Mouse (Mus musculus) cerebellum, postnatal 10 days (tissue): ENCODE results near the gene Grb7.
A peak's percentile ranks its signal among the peaks of the same experiment; 100 is the strongest.

Experiments
- DNase-seq, 2 experiments: peaks; one replicate each; pipeline ENCODE4 v3.0.0; 2021; ENCODE audit warnings: mixed read lengths in 2 of 2

Grb7 gene

DNA sequence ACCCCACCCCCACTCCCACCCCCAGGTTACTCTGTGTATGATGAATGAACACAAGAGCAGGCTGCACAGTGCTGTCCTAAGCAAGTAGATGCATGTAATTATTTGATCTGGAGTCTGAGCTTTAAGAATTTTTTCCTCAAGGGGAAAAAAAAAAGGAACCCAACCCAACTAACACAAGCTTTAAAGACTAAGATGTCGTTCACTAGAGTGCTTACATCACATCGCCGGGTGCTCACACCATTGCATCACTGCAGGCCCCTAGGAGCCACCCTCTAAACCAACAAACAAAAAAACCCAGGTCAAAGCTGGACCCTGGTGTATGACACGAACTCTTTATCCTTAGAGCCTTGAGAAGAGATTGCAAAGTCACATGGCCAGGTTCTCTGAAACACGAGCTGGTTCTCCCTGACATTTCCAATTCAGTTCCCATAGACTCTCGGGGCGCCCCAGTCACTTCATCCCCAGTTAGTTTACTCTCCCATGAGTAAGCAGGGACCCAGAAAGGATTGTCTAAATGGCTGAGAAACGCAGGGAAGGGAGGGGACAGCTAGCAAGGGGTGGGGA lies 27.8 kb downstream of the Grb7 start:
- DNase-seq = no peak

DNA sequence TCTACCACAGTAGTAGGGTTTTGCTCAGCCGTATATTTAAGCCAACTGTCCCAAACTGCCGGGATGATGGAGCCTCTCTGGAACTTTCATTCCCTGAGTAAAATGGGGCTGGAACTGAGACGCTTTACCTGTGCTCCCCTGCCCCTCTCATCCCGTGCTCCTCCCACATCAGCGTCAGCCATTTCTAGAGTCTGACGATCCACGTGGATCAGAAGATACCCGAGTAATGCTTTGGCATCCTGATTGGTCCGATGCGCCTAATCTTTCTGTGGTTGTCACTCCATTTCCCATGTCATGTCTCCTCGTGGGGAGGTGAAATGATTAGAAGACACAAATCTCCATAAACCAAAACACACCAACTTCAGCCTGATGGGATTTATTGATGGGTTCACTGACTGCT lies 28.8 kb downstream of the Grb7 start:
- no peak for DNase-seq

DNA sequence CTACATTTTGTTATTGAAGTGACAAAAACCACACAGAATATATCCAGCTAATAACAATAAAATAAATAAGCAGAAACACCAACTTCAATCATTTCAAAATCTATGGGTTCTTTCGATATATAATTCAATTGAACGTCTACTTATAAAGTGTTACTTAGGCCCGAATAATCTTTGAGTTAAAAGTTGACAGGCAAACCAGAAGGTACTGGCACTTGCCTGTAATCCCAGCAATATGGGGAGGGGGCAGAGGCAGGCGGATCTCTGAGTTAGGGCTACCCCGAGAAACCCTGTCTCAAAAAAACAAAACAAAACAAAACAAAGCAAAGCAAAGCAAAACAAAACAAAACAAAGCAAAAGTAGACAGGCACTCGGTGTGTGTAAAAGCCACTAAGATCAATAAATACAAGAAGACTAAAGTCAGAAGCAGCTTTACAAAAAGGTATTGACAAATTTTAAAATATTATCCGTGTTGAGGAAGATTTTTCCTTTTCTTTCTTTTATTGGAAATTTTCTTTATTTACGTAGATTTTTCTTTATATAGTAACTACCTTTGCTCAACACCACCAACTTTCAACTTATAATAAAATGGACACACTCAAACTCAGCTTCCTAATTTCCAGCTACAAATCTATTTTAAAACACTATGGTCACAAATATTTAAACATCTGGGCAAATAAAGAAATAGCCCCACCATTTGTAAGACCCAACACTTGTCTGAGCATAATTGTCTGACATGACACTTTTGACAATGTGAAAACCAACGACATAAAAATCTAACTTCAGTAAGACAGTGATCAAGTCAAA lies 29.6 kb downstream of the Grb7 start:
- DNase-seq = no peak

DNA sequence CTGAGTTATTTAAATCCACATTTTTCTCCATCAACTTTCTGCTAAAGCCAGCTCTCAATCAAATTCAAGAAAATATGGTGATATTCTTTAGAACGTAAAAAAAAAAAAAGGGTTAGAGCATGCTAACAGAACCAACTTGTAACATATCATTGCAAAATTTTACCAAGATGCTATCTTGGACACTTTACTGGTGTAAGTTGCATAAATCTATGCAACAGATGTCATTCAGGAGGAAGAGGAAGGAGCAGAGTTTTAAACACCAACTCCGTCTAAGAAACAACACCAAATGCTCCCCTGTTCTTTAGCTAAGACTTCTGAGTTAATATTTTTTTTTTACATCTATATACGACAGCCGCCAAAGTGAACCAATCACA lies 30.2 kb downstream of the Grb7 start:
- no peak for DNase-seq

DNA sequence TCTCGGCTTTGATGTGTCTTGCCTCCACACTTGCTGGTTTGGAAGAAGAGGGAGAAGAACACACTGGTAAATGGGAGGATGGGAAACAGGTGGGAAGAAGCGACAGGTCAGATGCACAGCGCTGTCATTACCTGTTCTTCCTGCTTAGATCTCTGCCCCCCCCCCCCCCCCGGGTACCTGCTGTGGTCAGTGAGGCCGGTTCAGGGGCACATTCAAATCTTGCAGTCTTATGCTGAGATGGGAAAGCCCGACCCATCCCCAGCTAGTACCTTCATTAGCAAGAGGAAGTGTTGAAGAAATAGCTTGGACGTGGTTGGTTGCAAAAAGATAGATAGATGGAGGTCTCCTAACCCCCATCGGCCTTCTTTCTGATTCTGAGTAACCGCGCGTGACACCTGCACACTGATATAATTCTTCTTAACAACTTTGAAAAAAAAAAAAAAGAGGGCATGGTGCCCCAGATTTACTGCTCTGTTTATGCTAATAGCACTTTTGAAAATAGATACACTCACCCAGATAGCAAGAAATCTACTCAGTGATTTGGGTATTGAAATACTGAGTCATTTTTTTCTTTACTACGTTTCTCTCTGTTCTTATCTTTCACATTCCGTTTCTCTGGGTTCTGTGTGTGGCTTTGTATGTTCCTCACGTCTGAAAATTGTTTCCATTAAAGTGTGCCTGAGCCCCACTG lies 31.0 kb downstream of the Grb7 start:
- no peak for DNase-seq

DNA sequence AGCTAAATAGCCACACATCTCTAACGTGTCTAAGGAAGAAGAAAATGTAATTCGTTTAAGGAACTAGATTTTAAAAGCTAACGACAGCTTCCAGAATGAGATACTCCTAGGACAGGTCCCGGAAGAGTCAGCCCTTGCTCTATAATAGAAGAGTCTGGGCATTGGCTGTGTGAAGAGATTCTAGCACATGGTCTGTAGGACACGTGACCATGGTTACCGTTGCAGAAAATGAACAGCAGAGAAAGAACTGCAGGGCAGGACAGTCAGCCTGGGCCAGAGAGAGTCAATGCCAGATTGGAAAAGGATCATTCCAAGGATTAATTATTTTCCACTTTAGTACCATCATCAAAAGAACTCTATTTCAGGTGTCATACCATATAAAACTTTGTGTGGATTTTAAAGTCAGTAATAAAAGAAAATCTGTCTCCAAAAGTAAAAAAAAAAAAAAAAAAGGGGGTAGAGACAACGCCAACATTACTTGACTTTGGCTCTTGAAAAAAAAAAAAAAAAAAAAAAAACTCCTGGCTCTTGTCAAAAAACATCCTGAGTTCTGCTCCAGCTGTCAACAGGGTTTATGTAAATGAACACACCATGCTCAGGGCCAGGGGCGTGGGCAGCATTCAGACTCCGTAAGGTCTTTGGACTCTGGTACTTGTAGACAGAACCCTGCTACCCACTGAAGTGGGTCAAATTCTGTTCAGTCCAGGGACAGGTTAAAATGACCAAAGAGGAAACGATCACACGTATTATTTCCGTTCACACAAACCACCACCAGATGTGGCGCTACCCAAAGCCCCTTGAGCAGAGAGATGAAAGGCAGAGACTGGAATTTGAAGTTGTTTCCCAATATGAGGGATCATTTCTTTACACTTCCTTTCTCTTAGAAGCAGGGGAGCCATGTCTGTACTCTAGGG lies 33.1 kb downstream of the Grb7 start:
- DNase-seq = peak; percentile 42 to 48

DNA sequence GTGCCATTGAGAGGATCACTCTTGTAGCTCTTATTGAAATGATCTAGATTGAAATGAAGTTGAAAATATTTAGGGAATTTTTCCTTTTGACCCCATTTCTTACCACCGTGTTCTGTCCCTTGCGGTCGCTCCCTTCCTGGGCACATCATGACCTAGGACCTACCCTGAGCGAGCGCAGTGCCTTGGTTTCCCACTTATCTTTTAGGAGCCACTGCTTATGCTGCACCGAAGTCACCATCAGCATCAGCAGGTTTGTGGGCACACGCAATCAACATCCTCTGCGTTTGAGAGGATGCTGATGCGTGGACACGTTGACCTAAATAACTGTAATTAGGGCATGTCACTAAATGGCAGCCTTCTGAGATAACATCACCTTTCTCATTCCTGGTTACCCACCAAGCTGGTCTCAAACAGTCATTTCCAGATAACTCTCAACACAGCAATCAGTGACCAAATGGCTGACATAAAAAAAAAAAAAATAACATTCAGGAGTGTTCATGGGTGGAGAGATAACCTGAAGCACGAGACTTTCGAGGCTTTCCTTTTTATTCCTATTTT lies 33.8 kb downstream of the Grb7 start:
- DNase-seq = no peak

DNA sequence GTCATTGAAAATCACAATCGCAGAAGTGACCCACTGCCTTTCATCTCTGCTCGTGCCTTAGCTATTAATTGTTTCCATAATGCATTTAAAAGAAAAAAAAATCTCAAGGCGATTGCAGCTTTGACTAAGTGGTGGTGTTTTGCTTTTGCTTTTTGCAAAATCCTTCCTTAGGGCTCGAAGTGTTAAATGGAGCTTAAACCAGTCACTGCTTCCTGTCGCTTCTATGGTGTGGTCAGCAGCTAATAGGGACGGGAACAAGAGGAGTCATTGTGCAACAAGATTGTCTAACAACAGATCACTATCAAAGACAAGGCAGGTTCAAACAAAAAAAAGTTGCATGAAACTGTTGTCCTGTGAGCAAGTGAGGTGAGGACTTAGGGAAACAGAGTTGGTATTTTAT lies 35.0 kb downstream of the Grb7 start:
- DNase-seq = no peak

DNA sequence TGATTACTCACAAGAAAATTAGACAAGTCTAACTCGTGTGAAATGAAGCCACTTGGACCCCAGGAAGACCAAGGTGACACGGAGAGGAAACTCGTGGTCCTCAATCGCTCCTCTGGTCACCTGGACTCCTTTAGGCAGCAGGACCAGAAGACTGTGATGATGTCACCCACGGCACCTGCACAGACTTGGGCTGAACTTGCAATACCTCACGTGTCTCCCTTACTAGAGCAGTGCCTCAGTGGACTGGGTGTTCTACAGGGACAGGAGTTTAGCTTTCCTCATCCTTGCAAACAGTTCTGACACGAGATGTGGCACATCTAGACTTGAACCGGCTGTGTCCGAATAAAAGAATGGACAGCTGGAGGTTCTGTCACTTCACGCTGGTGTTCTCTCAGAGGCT lies 35.9 kb downstream of the Grb7 start:
- no peak for DNase-seq

DNA sequence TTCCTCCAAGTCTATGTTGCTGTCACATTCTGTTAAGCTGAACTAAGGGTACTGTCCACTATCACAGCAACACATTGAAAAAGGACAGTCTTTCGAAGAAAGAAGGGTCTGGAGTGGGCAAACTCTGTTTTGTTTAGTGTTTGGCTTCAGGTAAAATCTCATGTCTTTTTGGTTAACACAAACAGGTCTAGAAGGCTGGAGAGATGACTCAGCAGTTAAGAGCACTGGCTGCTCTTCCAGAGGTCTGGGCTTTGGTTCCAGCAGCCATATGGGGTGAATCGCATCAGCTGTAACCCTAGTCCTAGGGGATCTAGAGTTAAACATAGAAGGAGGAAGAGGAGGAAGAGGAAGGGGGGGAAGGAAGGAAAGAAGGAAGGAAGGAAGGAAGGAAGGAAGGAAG lies 39.6 kb downstream of the Grb7 start:
- no peak for DNase-seq

DNA sequence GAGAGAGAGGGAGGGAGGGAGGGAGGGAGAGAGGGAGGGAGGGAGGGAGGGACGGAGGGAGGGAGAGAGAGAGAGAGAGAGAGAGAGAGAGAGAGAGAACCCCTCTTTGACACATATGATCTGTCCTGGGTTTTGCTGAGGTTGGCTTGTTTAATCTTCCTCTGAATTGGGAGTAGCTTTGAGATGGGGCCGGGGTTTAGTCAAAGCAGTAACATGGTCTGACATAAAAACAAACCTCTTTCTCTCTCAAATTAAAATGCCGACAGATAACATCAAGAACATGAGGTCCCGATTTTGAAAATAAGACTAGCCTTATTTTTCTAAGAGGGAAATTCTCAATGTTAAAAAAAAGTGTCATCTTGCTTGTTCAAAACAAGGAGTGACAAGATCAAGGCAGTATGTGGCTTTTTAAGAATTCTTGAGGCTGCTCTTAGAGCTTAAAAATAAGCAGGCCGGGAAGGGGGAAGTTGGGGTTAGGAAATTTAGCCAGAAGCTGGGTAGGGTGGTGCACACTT lies 41.4 kb downstream of the Grb7 start:
- DNase-seq = no peak

DNA sequence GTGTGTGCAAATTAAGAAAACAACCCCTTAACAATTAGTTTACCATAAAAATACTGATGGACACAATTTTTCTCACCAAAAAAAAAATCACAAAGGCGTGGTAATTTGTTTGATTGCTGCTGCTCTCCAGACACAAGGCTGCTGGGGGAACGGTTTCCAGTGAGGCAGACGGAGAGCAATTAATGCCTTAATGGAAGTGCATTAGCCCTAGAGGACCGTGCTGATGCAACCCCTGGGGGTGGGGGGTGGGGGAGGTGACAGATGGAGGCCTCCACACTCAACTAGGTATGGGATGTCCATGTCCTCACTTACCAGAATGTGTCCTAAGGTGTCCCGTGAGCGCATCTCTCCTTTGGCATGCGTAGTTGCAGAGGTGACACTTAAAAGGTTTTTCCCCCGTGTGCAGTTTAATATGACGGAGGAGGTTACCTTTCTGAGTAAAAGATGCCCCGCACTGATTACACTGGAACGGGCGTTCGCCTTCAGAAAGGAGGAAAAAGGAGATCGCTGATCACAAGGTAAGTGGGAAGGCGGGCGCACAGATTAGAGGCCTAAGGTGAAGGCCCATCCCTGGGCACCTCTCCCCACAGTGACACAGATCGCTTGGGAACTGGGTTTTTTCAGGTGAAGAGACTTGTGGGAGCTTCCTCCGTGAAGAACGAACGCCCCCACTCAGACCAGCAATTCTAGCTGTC lies 42.5 kb downstream of the Grb7 start:
- DNase-seq = no peak

DNA sequence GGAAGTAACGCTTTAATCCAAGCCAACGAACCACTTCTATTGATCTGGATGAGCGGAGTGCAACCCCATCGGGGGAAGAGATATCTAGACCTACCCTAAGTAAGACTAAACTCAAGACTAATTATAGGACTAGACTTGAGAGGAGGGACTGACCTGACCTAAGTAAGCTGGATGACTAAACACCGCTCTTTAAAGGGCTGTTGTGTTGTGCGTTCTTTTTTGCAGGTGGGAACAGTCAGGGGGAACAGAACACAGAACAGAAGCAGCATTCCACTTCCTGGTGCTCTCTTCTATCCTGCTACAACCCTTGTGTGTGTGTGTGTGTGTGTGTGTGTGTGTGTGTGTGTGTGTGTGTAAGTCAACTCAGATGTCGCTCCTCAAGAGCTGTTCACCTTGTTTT lies 45.4 kb downstream of the Grb7 start:
- no peak for DNase-seq

DNA sequence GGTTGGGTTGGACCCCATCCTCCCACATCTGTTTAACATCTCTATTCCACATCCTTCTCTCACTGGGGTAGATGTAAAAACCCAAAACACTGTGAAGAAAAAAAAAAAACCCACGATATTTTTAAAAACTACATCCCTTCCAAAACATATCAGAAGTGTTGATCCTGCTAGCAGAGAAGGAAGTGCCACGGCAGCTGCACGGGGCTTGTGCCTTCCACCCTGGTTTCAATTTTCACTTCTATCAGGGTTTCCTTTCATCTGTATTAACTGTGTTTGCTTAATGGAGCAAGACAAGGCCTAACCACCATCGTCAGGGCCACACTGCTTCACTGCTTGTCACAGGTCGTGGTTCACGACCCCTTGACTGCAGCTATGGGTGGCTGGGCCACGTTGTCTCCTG lies 46.8 kb downstream of the Grb7 start:
- no peak for DNase-seq

DNA sequence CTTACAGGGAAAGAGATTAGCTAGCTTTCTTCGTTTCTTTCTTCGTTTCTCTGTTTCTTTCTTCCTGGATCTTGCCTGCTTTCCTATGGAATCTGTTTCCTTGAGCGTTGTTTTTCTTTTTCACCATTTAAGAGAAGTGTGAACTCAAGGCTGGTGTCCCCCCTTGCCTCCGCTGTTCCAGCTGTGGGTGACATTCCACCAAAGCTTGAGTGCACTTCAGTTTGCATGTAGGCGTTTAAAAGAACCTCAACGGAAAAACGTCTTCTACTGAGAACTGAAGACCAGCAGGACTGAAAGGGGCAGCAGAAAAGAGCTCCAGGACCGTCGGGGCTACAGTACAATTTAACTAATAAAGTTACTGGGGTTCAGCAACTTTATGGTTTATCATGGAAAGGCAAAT lies 47.2 kb downstream of the Grb7 start:
- DNase-seq = no peak

DNA sequence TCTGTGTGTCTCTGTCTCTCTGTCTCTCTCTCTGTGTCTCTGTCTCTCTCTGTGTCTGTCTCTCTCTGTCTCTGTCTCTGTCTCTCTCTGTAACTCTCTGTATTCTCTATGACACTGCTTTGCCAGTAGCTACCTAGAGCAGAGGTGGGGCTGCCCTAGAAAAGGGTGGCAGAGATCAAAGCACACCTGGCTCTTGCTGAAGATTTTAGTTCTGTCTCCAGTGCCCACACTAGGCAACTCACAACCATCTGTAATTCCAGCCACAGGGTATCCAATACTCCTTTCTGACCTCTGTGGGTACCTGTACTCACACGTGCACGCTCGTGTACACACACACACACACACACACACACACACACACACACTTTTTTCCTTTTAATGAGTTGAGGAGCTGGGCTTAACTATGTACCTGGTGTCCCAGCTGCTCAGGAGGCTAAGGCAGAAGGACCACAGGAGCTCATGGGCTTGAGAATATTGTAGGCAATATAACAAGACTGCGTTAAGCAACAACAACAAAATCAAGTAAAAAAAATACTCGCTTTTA lies 49.1 kb downstream of the Grb7 start:
- DNase-seq = no peak

DNA sequence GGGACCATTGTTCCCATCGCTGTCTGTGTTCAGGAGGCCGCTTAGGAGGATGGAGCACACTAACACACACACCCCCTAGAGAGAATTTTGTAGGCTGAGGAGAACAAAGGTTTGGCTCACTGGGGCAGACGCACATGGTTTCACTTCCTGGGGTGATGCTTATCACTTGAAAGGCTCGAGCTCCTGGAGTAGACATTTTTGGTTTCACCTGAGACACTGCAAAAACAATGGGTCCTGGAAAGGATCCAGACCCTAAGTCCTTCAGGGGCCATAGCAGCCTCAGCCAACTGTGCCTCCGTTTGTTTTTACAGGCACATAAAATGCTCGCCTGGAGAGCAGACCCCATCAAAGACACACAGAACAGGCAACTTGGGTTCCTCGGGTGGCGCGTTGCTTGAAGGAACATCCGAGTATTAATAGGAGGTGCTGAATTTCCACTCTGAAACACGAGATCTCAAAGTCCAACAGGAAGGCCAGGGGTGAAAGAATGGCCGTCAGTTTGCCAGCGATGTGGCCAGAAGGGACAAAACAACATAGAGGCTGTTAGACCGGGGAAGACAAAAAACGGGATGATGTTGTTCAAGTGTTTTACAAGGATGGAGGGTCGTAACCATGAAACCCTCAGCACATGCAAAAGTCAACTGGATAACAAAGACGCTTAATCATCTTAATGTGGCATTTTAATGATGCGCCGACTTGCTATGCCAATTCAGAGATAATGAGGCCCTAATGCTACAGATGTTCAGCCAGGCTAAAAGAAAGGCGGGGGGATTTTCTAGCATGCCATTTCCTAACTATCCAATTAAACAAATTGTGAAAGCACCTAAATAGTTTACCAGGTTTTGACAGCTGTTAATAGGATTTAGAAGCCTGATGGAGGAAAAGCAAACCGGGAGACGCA lies 51.4 kb downstream of the Grb7 start:
- no peak for DNase-seq

DNA sequence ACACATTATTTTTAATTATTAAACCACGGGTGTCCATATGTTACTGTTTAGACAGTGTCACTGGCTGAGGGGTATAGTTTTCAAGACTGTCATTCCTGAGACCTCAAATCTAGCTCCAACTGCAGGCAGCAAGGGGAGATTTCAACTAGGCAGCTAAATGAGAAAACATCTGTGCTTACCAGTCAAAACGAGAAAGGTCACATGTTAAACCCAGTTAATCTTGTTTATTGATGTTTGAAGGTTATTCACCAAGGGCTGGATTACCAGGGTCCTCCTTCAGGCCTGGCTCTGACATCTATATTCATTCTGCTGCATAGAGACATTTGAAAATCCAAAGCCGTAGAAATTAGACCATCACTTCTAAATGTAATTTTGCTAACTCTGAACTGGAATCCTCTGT lies 58.7 kb downstream of the Grb7 start:
- no peak for DNase-seq
